8 mouse cellular contexts compared by ENCODE assay signal in the genomic region with DNA sequence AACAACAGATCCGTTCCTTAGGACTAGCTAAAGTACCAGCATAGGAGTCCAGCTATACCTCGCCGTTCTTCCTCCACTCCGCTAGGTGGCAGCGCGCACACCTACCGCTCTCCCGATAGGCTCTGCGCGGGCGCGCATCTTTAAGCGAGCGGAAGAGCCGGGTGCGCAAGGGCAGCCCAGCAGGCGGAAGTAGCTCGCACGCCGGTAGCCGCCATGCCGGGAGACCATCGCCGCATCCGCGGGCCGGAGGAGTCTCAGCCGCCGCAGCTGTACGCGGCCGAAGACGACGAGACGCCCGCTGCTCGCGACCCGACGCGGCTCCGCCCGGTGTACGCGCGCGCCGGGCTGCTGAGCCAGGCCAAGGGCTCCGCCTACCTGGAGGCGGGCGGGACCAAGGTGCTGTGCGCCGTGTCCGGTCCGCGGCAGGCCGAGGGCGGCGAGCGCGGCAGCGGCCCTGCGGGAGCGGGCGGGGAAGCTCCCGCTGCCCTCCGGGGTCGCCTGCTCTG. TPM values are rescaled to one million over a fixed set of nuclear protein-coding genes. Genes with fewer than 3 reads are reported as not detected.
DNase-seq lines count a peak whose midpoint lies in the region; TF ChIP-seq lines count a peak whose summit lies in the region.

A gene (plus strand): TSS at position 182 of the 506 bp plus-strand sequence.

- H3K27ac ChIP-seq in gastrocnemius, adult 2 months: peak within 1 kb of the TSS; percentile 86

- peaks cover 51% of the 10 kb centered on the region for H3K36me3 ChIP-seq in megakaryocyte, embryonic 14.5 days (replicated peaks; ENCODE audit: low read length)

- TF ChIP-seq CTCF in gastrocnemius, adult 2 months (IDR thresholded peaks at IDR 0.05): peak; percentile 96

- DNase-seq in WW6 (ENCODE audit: low read depth, low spot score): peak; percentile 96
- DNase-seq in cerebellum, postnatal 4 days (ENCODE audit: low spot score in 2 of 2): peak; percentile 75 to 91
- DNase-seq in gastrocnemius, adult 2 months: peak; percentile 93
- peak; percentile 71 for DNase-seq in hindlimb bud, embryonic 11.5 days (ENCODE audit: extremely low spot score, low read depth, low spot score)
- DNase-seq in left cerebral cortex, adult 8-10 months (ENCODE audit: low spot score in 2 of 2): peak; percentile 81 to 91
- DNase-seq in right cerebral cortex, postnatal 10 days (ENCODE audit: low spot score in 2 of 2): peak; percentile 95 to 96
- peak; percentile 86 for DNase-seq in urinary bladder, postnatal 25 days (ENCODE audit: low spot score)

- peaks cover 43% of the 10 kb centered on the region for H3K4me1 ChIP-seq in megakaryocyte, embryonic 14.5 days

- H3K9me3 ChIP-seq in megakaryocyte, embryonic 14.5 days: no peaks in the 10 kb centered on the region

- peak within 1 kb of the TSS; percentile 84 for H3K4me3 ChIP-seq in gastrocnemius, adult 2 months
- peak within 1 kb of the TSS; percentile 97 for H3K4me3 ChIP-seq in megakaryocyte, embryonic 14.5 days (replicated peaks)

- H3K27me3 ChIP-seq in megakaryocyte, embryonic 14.5 days (replicated peaks): peaks cover 10% of the 10 kb centered on the region

- intact Hi-C loops in gastrocnemius, adult 2 months (cut with DNase I): loop anchor here (5.0 kb wide), 1 partner anchor 36 kb away; a partner anchor contains a TSS

RNA-seq across cellular contexts. Expression of the gene that starts here (rescaled TPM):
- not detected for total RNA-seq in gastrocnemius, adult 2 months (2021)
- not detected for total RNA-seq in left cerebral cortex, adult 8-10 months (2022)
- polyA plus RNA-seq in megakaryocyte, embryonic 14.5 days (2012; ENCODE audit: insufficient read depth, low replicate concordance): 17.8 and 46.3 TPM in 2 replicates

Comparison
In these comparisons a context has a peak if more than half of its experiments do, and no peak if none do; other contexts are left out.
1. Peak in every context shown above with its lines: DNase-seq, H3K4me3 ChIP-seq and H3K27ac ChIP-seq.
2. Peak in DNase-seq, H3K4me3 ChIP-seq and H3K27ac ChIP-seq in gastrocnemius, adult 2 months; RNA of the gene not detected or under 1 TPM.
3. Peak in DNase-seq in left cerebral cortex, adult 8-10 months; RNA of the gene not detected or under 1 TPM.